Mouse (Mus musculus): ENCODE results near the gene Iffo2.

DNA sequence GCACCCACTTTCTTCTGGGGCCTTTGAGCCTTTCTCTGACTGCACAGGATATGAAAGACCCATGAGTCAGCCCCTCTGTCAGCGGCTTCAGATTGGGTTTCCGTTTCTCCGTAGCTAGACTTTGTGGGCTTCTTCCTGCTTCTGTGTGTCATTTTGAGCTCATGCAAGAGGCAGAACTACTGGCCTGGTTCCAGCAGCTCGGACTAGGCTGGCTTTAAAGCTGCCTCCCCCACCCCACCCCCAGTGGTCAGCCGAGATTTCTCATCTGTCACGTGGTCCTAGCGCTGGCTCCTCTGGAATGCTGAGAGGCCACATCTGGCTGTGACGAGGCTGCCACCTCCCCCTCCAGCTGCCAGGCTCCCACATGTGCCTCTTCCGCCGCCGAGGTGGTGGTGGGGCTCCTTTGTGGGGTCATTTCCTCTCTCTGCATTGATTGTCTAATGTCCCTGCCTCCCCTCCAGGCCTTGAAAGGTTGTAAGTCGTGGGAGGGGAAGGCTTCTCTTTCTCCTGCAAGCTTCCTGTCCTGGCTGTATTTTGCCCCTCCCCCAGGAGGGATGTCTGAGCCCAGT, 68.7 kb downstream of the Iffo2 start:
- TF ChIP-seq CTCF (IDR thresholded peaks at IDR 0.05; ENCODE audit: low read depth, low read length), result no peak
- no peak for TF ChIP-seq POLR2A (IDR thresholded peaks at IDR 0.05; ENCODE audit: borderline replicate concordance, low read depth, low read length)

Measured in bone marrow macrophage, adult 2 months (primary cell).